Mouse (Mus musculus) CH12F3 (cell line): ENCODE measurements around the gene Gm10643.

Source experiments
- in situ Hi-C: fragments of 300-500 bp; cut with MboI; formaldehyde crosslinking; loops from 2 replicates; pipeline ENCODE4 v1.14.3; 2020; ENCODE audit warnings: low sequenced_read_pairs

The Gm10643 gene

DNA sequence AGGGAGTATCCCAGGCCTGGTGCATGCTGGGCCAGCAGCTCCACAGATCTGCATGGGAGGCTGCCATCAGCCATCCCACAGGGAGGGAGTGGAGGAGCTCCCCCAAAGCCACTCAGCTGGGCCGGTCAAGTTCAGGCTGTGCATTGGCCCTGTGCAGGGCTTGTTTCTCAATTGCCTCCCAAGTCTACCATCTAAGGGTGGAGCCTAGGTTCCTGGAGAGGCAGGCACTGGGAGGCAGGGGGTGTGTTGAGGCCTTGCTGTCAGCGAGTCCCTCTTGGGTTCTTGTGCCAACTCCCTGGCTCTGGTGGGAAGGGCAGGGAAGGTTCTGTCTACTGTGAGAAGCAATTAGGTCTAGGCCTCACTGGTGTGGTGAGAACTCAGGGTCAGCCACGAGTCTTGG, 7.0 kb upstream of the Gm10643 start:
- in situ Hi-C loops, result no loop called here

DNA sequence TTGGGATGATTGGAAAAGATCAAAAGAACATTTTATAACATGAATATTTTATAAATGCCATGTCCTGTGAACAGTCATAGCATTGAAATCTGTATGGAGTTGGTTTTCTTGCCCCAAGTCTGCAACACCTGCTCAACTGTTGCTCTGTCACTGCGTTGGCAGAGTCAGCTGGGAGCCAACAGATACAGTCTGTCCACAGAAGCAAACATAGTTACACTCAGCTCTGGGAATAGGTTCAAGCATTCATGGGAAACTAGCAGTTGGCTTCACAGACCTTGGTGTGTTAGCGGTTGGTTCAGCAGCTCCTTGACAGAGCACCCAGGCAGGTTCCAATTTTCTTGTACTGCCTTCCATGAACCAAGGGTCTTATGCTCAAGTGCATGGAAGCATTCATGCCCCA, 5.7 kb upstream of the Gm10643 start:
- in situ Hi-C loops, result no loop called here

DNA sequence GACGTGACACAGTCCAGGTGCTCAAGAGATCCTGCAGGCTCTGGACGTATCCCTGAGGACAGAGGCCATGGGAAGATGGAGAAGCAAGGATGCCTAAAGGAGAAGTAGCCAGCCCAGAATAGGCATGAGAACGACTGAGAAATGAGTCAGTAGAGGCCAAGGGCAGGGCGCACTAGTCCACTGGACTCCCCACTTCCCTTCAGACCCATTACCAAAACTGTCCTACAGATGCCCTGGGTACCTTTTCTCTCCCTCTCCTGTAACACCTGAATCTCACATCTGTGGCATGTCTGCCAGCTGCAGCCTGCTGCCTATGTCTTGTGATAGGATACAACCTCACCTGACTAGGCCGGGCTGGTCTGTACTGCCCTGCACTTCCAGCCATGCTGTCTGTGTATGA, 5.3 kb upstream of the Gm10643 start:
- in situ Hi-C loops, result no loop called here

DNA sequence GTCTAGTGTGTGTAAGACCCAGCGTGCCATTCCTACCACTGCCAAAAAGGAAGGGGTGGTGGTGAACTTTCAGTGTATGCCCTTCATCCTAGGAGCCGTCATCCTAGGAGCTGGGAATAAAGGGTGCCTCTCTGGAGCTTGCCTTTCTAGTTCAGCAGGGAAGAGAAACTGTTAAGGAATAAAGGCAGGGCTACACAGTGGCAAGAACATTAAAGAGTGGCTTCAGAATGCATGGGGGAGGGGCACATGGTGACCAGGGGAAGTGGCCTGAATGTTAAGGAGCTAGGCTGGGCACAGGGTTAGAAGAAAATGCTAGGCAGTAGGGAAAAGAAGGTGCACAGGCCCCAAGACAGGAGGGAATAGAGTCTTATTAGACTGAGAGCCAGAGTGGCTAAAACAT, 4.8 kb upstream of the Gm10643 start:
- in situ Hi-C loops, result no loop called here

DNA sequence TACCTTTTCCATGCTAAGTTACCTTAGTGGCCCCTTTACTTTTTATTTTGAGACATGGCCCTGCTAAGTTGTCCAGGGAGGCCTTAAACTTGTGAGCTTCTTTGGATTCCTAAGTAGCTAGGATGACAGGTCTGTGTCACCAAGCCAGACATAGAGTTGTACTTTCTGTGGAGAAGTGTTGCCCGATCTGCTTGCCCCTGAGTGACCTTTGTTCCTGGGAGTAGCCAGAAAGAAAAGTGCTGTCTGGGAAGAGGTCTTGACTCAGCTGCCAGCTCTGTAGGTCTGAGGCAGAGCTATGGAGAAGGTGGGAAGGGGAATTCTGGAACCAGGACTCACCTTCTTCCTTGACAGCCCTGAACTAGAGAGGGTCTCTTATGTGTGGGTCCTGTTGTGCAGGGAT, 4.2 kb upstream of the Gm10643 start:
- in situ Hi-C loops, result no loop called here

DNA sequence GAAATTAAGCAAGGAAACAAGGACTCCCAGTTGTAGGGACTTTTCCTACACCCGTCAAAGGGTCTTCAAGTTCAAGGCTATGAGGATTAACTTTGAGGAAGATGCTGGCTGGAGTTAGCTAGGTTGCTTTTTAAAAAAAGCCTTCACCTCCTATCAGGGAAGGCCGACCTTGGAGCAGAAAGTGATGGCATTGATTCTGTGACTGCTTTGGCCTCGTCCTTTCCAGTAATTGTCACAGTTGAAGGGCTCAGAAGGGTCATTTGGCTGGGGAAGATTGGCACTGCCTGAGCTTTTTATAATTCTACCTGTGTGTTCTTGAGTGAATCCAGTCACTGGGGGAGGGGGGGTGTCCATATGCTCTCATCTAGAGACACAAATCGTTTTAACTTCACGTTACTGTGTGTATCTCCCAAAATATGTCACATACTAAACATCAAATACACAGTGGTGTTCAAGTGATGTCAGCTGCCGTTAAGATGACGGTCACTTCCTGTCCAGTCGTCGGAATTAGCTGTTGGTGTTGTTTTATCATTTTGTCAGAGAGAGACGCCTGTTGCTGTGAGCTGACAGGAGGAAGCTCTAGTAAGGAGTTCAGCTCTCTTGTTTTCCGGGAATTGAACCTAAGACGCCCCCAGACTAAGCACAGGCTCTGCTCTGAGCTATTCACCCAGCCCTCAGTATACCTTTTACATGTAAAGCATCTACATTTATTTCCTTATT, 3.5 kb upstream of the Gm10643 start:
- in situ Hi-C loops, result no loop called here

DNA sequence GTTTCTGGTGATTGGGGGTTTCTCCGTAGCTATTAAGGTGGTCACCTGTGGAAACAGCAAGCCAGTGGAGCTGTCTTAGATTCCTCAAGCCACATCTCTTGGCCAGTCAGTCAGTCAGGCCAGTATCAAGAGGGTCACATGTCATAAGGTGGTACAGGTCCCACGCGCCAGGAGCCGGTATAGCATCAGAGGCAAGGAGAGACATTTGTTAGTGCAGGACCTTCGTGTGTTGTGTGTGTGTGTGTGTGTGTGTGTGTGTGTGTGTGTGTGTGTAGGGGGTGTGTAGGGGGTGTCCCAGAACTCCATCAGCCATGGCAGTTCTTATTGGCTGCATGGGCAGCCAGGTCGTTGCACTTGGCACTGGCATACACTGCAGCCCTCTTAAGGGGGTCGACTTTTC, 3.0 kb upstream of the Gm10643 start:
- in situ Hi-C loops, result no loop called here

DNA sequence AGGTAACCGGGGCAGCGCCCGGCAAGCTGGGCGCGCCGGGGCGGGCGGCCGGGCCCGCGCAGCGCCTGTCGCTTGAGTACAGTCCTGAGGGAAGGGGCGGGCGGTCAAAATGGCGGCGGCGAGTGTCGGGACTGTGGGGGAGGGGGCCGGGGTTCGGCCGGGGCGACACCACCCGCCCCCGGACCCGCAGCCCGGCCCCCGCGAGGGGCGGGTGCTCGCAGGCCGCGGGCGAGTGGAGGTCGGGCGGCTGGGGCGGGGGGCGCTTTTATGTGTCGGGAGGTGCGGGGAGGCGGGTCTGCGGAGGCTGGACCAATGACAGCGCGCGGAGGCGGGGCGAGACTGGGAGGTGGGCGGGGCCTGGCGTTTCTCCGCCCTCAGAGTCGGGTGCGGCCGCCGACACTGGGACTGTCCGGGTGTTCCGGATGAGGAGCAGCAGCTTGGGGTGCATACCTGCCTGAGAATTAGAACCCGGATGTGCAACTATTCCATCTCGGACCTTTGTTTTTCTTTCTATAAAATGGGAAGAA, 2.2 kb upstream of the Gm10643 start:
- in situ Hi-C loops, result no loop called here

DNA sequence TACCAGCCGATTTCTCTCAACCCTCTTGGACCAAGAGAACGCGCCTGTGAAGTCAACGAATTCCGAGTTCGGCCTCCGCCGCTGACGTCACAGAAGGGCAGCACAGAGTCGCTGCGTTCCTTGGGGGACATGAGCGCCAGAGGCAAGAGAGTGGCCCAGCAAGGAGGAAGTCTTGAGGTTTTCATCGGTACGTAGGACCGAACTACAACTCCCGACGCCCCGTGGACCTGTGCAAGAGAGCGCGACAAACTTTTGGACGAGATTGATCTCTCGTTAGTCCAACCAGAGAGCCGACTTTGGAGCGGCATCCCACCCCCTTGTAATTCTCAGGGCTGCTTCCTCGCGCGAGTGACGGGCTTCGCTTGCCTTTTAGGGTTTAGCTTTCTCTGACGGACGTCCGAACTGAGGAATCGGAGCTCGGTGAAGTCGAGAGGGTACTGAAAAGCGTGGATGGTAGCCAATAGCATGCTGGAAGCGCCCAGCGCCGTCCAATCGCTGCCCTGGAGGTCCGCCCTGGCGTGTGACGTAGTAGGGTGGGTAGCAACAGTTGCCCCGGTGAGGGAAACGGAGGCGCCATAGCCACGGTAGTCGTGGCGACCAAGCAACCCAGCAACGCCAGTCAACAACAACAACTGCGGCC, 1.5 kb upstream of the Gm10643 start, which contains the start of gene Rfx1:
Rfx1 (plus strand) TSS at position 544 of the 640 bp plus-strand sequence.
- in situ Hi-C loops, result no loop called here

DNA sequence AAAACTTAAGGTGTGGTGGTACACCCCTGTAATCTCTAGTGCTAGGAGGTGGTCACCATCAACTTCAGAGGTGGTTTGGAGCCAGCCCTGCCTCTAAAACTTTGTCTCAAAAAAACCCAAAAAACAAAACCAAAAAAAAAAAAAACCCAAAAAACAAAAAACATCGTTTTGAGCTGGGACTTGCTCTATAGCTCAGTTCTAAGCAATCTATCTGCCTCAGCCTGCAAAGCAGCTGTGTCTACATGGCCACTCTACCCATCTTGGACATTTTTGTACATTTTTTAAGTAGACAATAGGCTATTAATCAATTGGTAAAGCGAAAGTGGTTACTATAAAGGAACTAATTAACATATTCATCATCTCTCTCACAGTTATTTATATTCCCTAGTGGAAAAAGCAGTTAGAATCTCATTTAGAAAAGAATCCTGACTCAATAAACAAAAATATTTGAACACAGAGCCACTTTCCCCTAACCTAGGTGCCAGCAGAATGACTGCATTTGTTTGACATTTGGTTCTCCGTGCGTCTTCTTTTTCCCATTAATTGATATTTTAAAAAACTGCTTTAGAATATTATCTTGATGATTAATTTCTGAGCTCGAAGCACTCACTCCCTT, 628 bp upstream of the Gm10643 start:
- in situ Hi-C loops, result no loop called here

DNA sequence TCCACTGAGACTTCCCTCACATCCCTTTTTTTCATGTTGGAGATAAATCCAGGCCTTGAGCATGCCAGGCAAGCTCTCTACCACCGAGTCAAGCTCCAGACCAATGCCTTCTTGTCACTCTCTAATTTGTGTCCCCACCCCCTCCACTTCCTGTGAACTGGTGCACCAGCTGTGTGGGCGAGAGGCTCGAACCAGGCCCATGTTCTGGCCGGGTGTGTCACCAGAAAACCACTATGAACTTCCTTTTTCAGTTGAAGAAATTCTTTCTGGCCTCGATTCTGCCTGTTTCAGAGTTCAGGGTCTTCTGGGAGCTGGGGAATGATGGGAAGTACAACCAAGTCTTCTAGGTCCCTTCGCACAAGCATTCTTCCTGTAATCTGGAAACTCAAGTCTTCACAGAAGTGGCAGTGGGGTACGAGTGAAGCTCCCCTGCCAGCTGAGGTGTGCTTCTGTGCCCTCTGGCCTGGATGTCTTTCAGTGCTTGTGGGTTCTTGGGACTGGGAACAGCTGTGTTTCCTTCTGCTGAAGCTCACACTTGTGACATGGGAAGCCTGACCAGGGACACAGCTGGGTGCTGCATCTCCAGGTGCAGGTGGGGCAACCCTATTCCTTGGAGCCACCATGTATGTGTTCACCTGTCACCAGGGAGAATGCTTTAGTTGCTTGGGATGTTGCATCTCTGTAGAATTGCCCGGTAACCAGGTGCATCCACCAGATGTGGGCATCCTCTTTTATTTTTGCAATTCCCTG, 901 bp downstream of the Gm10643 start:
- in situ Hi-C loops, result no loop called here

DNA sequence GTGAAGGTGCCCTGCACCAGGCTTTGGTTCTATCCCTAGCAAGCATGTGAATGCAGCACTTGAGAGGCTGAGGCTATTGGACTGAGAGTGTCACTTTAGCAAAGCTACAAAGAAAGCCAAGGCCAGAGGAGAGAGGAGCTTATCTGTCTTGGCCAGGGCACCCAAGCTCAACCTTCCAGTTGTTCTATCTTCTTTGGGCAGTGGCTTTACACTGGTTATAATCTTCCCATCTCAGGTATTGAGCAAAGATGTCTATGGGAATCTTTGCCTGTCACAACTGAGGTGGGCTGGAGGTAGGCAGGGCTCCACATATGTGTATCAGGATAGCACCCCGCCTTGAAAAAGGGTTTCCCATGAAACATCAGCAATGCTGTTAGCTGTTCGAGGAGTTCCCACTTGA, 4.7 kb downstream of the Gm10643 start:
- in situ Hi-C loops, result no loop called here

DNA sequence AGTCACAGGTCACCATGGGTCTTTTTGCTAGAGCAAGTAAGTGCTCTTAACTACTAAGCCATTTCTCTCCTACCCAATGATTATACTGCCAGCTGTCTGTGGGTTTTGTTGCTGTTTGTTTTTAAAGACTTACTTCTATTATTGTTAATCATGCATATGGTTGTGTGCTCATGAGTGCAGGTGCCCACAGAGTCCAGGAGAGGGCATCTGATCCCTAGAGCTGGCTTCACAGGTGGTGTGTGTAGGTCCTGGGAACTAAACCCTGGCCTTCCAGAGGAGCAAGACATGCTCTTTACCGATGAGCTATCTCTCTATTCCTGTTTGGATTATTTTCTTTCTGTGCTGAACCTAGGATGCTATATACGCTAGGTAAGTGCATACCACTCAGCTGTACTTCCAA, 5.7 kb downstream of the Gm10643 start:
- in situ Hi-C loops, result no loop called here

DNA sequence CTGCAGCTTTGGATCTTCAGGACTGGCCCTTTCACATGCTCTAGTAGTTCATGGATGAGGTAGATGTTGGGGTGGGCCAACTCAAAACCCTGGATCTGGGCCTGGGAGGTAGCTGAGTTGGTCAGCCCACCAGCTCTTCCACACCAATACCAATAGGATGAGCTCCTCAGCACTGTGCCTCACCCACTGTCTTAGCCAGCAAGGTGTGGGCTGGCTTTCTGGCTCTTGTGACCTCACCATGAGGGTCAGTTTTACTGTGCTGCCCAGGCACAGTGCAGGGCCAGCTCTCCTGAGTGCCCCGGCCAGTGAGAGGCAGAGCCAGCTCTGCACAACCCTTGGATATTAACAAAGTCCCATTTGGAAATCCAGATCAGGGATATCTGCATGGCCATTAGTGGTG, 7.1 kb downstream of the Gm10643 start:
- in situ Hi-C loops, result no loop called here

DNA sequence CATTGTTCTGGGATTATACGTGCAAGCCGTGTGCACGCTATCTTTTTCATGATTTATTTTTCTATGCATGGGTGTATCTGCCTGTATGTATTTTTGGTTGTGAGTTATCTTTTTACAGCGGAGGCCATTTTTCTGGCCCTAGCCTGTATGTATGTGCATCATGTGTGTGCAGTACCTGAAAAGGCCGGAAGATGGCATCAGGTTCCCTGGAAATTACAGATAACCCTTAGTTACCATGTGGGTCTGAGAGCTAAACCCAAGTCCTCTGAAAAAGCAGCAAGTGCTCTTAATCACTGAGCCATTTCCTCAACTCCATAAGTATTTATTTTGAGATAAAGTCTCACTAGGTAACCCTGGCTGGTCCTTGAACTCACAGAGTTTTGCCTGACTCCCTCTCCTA, 11.7 kb downstream of the Gm10643 start:
- in situ Hi-C loops, result no loop called here

DNA sequence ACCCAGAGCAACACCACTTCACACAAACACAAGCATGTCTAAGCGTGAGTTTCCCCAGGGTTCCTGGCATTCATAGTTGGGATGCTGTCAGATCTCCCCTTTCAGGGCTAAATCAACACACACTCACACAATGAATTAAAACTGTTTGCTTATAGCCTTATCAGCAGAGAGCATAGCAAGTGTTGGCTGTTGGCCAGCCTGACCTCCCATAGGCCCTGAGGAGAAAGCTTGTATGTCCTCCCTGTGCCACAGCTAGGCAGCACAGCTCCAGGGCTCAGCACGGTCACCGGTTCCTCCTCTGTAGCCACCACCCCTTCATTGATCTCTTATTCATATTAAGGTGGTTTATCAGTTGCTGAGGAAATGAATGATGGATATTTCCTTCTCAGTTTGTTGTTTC, 12.2 kb downstream of the Gm10643 start:
- in situ Hi-C loops, result no loop called here

DNA sequence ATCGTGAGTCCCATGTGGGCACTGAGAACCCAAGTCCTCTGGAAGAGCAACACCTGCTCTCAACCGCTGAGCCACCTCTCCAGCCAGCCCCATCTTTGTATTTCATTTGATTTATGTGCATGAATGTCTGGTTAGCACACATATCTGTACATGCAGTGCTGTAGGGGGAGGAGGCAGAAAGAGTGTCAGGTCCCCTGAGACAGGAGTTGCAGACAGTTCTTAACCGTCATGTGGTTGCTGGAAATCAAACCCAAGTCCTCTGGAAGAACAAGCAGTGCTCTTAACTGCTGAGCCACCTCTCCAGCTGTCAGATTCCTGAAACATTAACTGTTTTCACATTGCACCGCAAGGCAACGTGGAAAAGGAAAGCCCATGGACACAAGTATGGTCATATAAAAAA, 16.8 kb downstream of the Gm10643 start:
- in situ Hi-C loops, result no loop called here

DNA sequence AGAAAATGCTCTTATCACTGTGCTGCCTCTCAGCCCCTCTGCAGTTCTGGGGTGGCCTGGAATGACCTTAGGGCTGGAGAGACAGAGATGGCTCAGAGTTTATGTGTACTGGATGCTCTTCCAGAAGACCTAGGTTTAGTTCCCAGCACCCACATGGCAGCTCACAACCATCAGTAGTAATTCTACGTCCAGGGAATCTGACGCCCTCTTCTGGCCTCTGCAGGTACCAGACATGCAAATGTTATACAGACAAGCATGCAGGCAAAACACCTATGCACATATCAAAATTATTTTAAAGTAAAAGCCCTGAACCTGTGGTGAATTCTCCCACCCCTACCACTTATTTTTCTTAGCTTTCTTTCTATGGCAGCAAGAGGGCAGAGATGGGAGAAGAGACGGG, 18.4 kb downstream of the Gm10643 start:
- in situ Hi-C loops, result no loop called here

DNA sequence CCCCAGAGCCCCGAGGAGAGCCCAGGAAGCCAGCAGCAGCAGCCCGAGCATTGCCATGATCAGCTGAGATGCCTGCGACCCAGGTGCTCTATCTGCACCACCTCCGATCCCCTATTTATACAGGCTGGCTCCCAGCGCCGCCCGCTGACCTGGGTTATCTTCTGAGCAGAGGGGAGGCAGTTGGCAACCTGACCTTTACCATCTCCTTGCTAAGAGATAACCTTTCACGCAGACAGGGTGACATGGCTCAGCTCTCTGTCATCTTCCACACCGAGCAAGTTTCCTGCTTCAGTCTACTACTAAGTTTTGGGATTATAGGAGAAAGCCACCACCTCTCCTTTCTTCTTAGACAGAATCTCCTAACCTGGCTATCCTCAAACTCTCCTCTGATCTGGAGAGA, 20.0 kb downstream of the Gm10643 start, which contains the start of gene Rln3:
Rln3 (minus strand) TSS at position 101 of the 400 bp plus-strand sequence.
- in situ Hi-C loops, result no loop called here

DNA sequence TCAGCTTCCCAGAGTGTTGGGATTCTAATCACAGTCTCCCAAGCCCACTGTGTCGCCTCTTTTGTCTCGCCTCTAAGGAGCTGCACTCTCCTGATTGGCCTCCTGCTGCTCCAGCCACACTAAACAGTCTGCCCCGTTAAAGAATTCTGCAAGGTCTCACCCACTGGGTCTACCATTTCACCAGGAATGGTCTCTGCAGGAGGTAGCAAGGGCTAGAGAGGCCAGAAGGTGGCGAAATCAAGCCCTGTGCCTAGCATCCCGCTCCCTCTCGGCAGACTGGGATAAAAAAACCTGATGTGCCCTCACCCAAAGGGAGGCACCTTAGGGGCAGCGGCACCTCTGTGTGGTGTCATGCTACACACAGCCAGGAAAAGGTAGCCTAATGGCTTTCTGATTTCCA, 20.8 kb downstream of the Gm10643 start:
- in situ Hi-C loops, result no loop called here

DNA sequence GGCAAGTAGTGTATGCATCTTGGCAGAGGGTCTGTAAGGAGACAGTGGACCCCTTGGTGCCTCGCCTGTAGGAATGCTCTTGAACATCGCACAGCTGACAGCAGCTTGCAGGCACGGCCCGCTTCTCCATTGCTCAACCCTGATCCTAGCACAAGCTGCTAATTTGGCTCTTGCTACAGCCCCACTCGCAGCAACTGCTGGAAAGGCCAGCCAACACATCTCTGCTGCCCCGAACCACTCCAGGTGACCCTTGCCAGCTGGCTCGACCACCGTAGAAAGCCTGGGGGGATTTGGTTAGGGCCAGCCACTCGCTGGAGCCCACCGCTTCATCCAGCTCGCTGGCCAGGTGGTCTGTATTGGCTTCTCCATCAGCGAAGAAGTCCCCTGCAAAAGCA, 22.0 kb downstream of the Gm10643 start:
- in situ Hi-C loops, result no loop called here
